Mouse (Mus musculus) v-Abl transformed pro-B cells (cell line): ENCODE results near the gene Mast2.

Experiments used
- in situ Hi-C, 2 experiments: fragments of 400-800 bp; cut with MboI; formaldehyde crosslinking; loops; one replicate each; pipeline ENCODE4 v1.15.1; 2025; ENCODE audit not compliant: unreplicated experiment in 2 of 2

Mast2 gene

DNA sequence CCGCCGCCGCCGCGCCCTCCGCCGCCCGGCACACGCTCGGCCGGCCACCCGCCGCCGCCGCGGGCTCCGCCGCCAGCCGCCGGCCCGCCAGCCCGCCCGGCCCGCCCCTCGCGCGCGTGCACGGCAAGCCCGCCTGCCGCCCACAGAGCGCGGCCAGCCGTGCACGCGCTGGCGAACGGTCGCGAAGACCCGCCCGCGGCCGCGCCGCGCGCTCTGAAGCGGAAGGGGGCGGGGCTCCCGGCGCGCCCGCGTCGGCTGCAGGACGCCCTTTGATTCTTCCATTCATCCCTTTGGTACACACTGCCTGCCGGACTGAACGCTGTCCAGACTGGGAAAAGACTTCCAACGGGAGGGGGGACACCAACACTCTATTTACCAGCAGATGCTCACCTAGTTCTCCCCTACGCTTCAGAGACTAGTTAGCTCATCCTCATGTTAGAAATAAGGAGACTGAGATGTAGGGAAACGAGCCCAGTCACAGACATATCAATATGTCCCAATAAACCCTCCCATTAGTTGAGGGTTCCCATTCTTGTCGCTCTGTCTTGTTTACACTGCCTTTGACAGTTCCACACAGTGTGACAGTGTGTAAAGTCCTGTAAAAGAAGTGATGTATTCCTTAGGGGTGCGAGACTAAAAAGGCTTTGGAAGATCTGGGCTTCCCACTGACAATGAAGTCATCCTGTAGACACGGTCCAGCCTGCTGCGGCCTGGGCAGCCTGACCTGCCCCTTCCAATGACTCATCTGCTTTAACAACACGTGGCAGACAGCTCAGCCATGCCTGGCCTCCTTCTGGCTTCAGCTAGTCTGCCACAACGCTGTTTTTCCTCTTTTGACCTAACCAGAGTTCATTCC, at the start of gene Mast2:
TSS of gene Mast2 (minus strand) at position 58 of the 856 bp plus-strand sequence.
- in situ Hi-C loops, result no loop called here

DNA sequence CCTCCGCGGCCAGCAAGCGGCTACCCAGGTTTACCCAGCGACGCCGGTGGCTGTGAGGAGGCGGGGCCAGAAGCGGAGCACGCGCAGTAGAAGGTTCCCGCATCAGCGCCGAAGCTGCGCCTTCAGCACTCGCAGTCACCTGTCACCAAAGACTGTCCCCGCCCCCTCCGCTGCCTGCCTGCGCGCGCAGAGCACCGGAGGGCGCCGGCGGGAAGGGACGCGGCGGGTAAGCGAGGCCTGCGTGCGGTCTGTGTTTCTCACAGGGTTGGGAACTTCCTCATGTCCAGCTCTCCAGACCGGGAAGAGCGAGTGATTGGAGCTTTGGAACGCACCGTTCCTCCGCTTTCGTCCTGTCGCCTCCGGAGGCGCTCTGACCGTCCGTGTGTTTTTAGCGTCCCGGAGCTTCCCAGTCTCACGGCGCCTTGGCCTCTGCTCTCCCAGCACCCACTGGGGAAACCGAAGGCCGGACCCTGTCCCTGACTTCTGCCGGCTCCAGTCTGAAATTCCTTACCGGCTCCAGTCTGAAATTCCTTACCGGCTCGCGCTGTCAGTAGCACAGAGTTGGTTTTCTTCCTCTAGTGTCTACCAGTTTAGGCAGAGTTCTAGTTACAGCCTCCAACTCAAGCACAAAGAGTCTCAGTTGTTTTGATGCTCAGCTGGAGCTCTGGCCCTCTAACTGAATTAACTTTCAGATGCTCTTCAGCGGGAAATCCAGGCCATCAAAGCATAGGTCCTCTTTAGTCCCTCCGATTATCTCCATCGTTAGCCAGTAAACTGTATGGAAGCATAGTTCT, 43.6 kb upstream of the Mast2 start, which contains the start of gene Ipp:
TSS of gene Ipp (plus strand) at position 125 of the 794 bp plus-strand sequence.
- in situ Hi-C loops, result loop anchor here in 1 of 2 experiments (5.0 kb wide), 1 partner anchor 45 kb away; no protein-coding TSS in a partner anchor

DNA sequence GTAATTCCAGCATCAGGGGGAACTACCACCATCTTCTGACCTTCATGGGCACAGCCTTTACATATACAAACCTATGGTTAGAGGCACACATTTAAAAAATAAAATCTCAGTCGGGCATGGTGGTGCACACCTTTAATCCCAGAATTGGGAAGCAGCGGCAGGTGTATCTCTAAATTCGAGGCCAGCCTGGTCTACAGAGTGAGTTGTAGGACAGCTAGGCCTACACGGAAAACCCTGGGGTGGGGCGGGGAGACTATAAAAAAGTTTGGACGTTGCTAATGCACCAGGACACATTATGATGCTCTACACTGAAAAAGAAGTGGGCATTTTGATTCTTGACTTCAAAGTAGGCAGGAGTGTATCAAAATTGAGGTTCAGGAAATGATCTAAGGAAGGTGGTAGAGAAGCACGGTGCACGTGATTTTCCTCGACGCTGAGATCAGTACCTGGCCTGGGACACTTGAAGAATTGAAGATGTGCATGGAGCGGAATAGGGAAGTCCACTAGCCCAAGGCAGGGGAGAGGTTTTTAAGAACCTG, 43.0 kb upstream of the Mast2 start:
- in situ Hi-C loops, result loop anchor here in 1 of 2 experiments (5.0 kb wide), 1 partner anchor 45 kb away; no protein-coding TSS in a partner anchor

DNA sequence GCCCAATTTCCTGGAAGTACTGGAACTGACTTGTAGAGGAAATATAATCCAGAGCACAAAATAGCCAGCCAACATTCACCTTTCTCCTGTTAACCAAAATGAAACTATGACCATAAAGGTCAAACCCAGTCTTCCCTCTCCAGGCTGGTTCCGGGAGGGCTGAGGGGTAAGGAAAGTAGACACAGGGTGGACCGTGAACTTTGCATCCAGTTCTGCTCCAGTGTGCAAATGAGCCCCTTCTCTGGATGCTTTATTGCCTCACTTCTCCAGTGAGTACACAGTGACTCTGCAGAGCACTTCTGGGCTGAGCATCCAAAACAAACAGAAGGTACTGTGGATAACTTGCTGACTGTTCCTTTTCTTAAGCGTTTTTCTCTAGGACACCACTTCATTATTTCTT, 36.0 kb upstream of the Mast2 start:
- in situ Hi-C loops, result no loop called here

- in situ Hi-C loops, result no loop called here
These were observed 29.7 kb upstream of the Mast2 start for GRCm38 (mm10) chr4:116493646-116494045.

DNA sequence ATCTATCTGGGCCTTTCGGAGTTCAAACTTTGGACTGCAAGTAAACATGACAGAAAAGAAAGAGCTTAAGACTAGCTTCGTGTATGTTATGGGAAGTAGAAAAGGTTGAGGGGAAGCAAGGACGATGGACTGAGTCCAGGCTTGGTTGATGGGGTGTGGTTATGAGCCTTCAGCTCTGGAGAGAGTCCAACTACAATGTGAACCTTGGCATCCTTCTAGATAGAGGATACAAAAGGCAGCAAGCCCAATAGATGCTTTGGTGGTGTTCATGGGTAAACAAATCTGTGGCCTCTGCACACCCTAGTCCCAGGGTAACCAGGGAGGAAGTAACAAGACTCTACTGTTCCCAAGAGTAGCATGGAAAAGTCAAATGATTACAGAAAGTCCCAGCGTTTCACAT, 28.5 kb upstream of the Mast2 start:
- in situ Hi-C loops, result no loop called here

- in situ Hi-C loops, result no loop called here
These were observed 27.9 kb upstream of the Mast2 start for GRCm38 (mm10) chr4:116491886-116492285.

- in situ Hi-C loops, result no loop called here
These were observed 27.1 kb upstream of the Mast2 start for GRCm38 (mm10) chr4:116491119-116491536.

DNA sequence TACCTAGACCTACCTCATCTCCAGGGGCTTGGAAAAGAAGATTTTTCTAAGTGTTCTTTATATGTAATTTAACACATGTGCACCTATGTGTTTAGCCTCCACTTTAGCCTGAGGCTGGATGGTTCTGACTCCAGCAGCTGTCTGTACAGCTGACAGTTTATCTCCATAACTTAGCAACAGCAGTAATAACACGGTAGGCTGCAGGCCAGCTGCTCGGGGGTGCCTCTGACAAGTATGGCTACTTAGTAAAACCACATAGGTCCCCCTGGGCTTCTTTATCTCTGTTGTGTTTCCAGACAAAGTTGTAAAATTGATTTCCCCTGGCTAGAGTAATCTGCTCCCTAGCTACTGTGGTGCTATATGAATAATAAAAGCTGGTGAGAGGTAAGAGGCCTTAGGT, 19.5 kb upstream of the Mast2 start:
- in situ Hi-C loops, result no loop called here

DNA sequence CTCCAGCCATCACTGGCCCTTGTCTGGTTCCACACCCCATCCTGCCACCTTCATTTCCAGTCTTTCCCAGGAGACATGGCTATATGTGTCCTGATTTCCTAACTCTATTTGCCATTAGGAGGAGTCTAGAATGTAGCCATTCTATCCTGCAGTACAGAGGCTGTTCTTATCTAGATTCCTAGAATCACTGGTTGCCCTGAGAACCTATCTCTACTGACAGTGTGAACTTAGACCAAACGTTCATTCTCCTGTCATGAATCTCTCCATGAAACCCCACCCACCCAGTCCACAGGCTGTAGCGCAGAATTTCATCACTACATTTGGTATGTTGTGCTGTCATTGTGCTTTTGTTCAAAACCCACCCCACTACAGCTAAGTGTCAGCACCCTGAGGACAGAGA, 17.3 kb upstream of the Mast2 start:
- in situ Hi-C loops, result no loop called here

GRCm38 (mm10) chr4:116463231-116464125, 505 bp downstream of the Mast2 start:
- in situ Hi-C loops, result no loop called here

DNA sequence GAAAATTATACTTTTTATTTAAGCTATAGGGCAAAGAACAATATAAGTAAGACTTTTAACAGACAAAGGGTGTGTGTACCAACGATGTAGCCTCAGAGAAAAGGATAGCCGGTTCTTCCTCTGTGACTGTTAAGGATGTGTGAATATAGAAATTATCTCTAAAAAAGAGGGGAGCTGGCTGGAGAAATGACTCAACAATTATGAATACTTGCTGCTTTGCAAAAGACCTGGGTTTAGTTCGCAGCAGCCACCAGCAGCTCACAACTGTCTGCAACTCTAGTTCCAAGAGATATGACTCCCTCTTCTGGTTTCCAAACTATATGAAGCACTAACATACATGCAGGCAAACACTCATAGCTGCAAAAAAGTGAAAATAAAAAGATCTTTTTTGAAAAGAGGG, 2.0 kb downstream of the Mast2 start:
- in situ Hi-C loops, result no loop called here

DNA sequence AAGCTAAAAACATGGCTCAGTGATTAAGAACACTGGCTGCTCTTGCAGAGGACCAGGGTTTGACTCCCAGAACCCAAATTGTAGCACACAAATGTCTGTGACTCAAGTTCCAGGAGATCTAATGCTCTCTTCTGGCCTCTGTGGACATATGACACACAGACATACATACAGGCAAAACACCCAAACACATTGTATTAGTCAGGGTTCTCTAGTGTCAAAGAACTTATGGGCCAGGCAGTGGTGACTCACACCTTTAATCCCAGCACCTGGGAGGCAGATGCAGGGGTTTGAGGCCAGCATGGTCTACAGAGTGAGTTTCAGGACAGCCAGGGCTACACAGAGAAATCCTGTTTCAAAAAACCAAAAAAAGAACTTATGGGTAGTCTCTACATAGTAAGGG, 12.4 kb downstream of the Mast2 start:
- in situ Hi-C loops, result no loop called here

- in situ Hi-C loops, result no loop called here
These were observed 14.0 kb downstream of the Mast2 start for GRCm38 (mm10) chr4:116449951-116450350.

GRCm38 (mm10) chr4:116448673-116449072, 15.3 kb downstream of the Mast2 start:
- in situ Hi-C loops, result no loop called here

DNA sequence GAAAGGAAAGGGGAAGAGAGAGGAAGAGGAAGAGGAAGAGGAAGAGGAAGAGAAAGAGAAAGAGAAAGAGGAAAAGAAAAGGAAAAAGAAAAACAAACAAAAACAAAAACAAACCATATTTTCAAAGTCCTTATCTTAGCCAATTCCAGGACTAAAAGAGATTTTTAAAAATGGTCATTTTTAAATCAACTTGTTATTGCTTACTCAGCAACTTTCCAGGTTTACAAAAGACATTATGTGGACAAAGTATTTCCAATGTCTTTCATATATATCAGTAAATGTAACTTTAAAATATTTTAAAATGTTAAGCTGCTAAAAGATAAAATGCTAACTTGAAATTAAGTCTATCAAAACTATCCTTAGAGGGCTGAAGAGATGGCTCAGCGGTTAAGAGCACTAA, 24.6 kb downstream of the Mast2 start:
- in situ Hi-C loops, result no loop called here

- in situ Hi-C loops, result no loop called here
These were observed 25.4 kb downstream of the Mast2 start for GRCm38 (mm10) chr4:116438561-116438960.

DNA sequence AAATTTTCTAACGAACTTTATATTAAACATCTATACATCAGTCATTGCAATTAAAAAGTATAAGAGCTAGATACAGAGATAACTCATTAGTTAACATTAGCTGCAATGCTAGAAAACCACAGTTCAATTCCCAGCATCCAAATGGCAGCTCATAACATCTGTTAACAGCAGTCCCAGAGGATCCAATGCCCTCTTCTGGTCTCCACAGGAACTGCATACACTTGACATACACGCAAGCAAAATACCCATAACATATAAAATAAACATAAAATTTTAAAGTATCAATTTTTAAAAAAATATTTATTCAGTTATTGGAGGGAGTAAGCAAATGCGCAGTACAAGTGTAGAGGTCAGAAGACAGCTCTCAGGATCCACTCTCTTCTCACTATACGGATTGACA, 28.4 kb downstream of the Mast2 start:
- in situ Hi-C loops, result no loop called here

DNA sequence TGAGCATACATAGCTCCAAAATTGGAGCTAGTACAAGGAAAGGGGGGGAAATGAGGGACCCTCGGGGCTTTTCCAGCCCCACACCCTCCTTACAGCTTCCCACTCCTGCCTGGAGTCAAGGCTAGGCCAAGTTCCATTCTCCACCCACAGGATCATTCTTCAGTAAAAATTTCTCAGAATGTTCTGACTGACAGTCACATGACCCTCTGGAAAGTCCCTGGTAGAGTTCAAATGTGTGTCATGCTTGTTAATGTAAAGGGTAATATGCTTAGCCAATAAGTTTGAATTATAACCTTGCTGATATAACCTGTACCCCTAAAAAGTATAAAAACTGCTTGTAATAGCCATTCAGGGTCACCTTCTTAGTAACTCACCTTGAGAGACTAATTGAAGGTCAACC, 41.8 kb downstream of the Mast2 start:
- in situ Hi-C loops, result no loop called here

DNA sequence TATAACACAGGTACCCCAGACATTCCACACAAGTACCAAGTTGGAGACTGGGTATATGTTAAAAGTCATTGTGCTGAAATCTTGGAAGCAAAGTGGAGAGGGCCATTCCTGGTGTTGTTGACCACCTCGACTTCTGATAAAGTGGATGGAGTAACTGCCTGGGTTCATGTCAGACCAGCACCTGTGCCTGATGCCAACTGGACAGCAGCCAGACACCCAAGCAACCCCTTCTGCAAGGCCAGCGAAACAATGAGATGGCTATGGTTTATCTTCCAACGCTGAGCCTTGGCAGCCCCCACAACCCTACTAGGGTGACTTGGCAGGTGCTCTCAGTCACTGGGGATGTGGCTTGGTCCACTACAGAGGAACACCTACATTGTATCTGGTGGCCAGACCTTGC, 42.8 kb downstream of the Mast2 start:
- in situ Hi-C loops, result no loop called here
